ENCODE assay signal across 21 mouse cellular contexts in the genomic region with DNA sequence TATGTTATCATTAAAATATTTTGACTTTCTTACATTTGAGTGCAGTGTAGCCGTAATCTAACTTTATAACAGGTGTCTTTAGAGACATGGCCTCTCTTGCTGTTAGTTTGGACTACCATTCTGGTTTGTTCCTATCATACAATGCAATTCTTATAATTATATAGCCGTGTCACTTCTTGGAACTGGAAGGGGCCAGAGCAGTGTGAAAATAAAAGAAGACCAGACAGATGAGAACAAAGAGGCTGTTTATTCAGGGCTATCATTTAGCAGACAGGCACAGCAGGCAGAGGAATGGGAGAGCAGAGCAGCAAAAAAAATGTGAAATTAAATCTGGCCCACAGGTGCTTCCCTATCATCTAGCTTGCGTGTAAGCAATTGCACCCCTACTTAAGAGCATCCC.
A peak's percentile ranks its signal among the peaks of the same experiment; 100 is the strongest.
DNase-seq lines count a peak whose midpoint lies in the region; ATAC-seq and TF ChIP-seq lines count a peak whose summit lies in the region.
"Had no signal": no experiment of that assay in that cellular context is flagged by ENCODE, and none has a peak within 500 bp of the region (broad histone marks: within the 10 kb centered on the region; RNA-seq: fewer than 3 reads in every experiment).

No protein-coding gene starts in this region.

- H3K27ac ChIP-seq in forebrain, embryonic 13.5 days = no peak overlapping the region
- H3K27ac ChIP-seq in forebrain, embryonic 10.5 days = no peak overlapping the region
- H3K27ac ChIP-seq in hindbrain, embryonic 12.5 days = no peak overlapping the region
- H3K27ac ChIP-seq in hindbrain, embryonic 13.5 days = no peak overlapping the region
- no peak overlapping the region for H3K27ac ChIP-seq in forebrain, postnatal 0 days (ENCODE audit: low read depth, low read length)
- H3K27ac ChIP-seq: embryonic facial prominence, embryonic 12.5 days; heart, adult 2 months; heart, embryonic 15.5 days had no signal

- no peaks in the 10 kb centered on the region for H3K36me3 ChIP-seq in forebrain, embryonic 13.5 days (ENCODE audit: poor library complexity, severe bottlenecking)
- H3K36me3 ChIP-seq in forebrain, embryonic 10.5 days (replicated peaks) = no peaks in the 10 kb centered on the region
- H3K36me3 ChIP-seq in hindbrain, embryonic 12.5 days = no peaks in the 10 kb centered on the region
- H3K36me3 ChIP-seq in hindbrain, embryonic 13.5 days = peaks cover 13% of the 10 kb centered on the region
- H3K36me3 ChIP-seq in forebrain, postnatal 0 days (ENCODE audit: insufficient read depth) = peaks cover 12% of the 10 kb centered on the region
- H3K36me3 ChIP-seq: embryonic facial prominence, embryonic 12.5 days; heart, embryonic 15.5 days had no signal

- 0 out of 2 replicates have a peak, but pooled peaks have one; percentile 19 for ATAC-seq in forebrain, embryonic 13.5 days
- ATAC-seq in hindbrain, embryonic 12.5 days (ENCODE audit: low FRiP score) = 0 out of 2 replicates have a peak, but pooled peaks have one; percentile 52
- ATAC-seq in hindbrain, embryonic 13.5 days (ENCODE audit: low FRiP score) = no peak; the same call in 1 of the 2 replicates
- peak; percentile 5; the same call in 1 of the 2 replicates for ATAC-seq in forebrain, postnatal 0 days
- ATAC-seq: intestine, embryonic 16.5 days had no signal

- no peak overlapping the region for H3K9ac ChIP-seq in forebrain, embryonic 13.5 days
- no peak overlapping the region for H3K9ac ChIP-seq in hindbrain, embryonic 12.5 days
- H3K9ac ChIP-seq in hindbrain, embryonic 13.5 days = no peak overlapping the region
- H3K9ac ChIP-seq in forebrain, postnatal 0 days = no peak overlapping the region
- H3K9ac ChIP-seq: embryonic facial prominence, embryonic 12.5 days; heart, embryonic 15.5 days had no signal

- H3K4me1 ChIP-seq in forebrain, embryonic 13.5 days = peaks cover 10% of the 10 kb centered on the region
- peaks cover 17% of the 10 kb centered on the region for H3K4me1 ChIP-seq in forebrain, embryonic 10.5 days
- H3K4me1 ChIP-seq in hindbrain, embryonic 12.5 days = peaks cover 10% of the 10 kb centered on the region
- peaks cover 5% of the 10 kb centered on the region; the same call in 1 of the 2 replicates for H3K4me1 ChIP-seq in hindbrain, embryonic 13.5 days (replicated peaks)
- no peaks in the 10 kb centered on the region for H3K4me1 ChIP-seq in forebrain, postnatal 0 days (ENCODE audit: insufficient read depth)
- H3K4me1 ChIP-seq: embryonic facial prominence, embryonic 12.5 days; heart, embryonic 15.5 days had no signal

- H3K9me3 ChIP-seq in forebrain, embryonic 13.5 days (replicated peaks) = no peaks in the 10 kb centered on the region
- H3K9me3 ChIP-seq in forebrain, embryonic 10.5 days = no peaks in the 10 kb centered on the region
- H3K9me3 ChIP-seq in hindbrain, embryonic 12.5 days (replicated peaks) = no peaks in the 10 kb centered on the region
- no peaks in the 10 kb centered on the region for H3K9me3 ChIP-seq in hindbrain, embryonic 13.5 days
- H3K9me3 ChIP-seq in forebrain, postnatal 0 days (ENCODE audit: low read length) = no peaks in the 10 kb centered on the region
- H3K9me3 ChIP-seq: embryonic facial prominence, embryonic 12.5 days; heart, embryonic 15.5 days had no signal

- 38% methylated on average over 3 of the region's 3 CpGs for WGBS in forebrain, embryonic 13.5 days
- 68% methylated on average over 3 of the region's 3 CpGs for WGBS in forebrain, embryonic 10.5 days
- WGBS in hindbrain, embryonic 12.5 days = 42% methylated on average over 3 of the region's 3 CpGs
- WGBS in hindbrain, embryonic 13.5 days = 35% methylated on average over 3 of the region's 3 CpGs
- WGBS in forebrain, postnatal 0 days = 43% methylated on average over 3 of the region's 3 CpGs

- no peak overlapping the region for H3K4me2 ChIP-seq in forebrain, embryonic 13.5 days
- H3K4me2 ChIP-seq in hindbrain, embryonic 12.5 days (replicated peaks) = no peak overlapping the region
- H3K4me2 ChIP-seq in hindbrain, embryonic 13.5 days = no peak overlapping the region
- no peak overlapping the region for H3K4me2 ChIP-seq in forebrain, postnatal 0 days (ENCODE audit: low read depth)
- H3K4me2 ChIP-seq: embryonic facial prominence, embryonic 12.5 days; heart, embryonic 11.5 days; heart, embryonic 15.5 days had no signal

- DNase-seq in forebrain, embryonic 10.5 days (ENCODE audit: extremely low spot score, low spot score) = no peak
- DNase-seq in Muller cell, postnatal 12 days (ENCODE audit: inconsistent ontology term) = peak; percentile 64
- DNase-seq in forebrain, postnatal 0 days = no peak
- DNase-seq in gastrocnemius, adult 8-10 months (ENCODE audit: low spot score in 2 of 2) = no peak
- DNase-seq: adrenal gland, postnatal 10 days; cerebellum, adult 11 months; cerebellum, adult 8-10 months; cerebellum, postnatal 14 days; embryo, embryonic 11 days; gastrocnemius, postnatal 14 days; heart, adult 2 months; heart, postnatal 14 days; kidney, adult 2 months had no signal

- H3K4me3 ChIP-seq in forebrain, embryonic 13.5 days = no peak overlapping the region
- H3K4me3 ChIP-seq in forebrain, embryonic 10.5 days = no peak overlapping the region
- H3K4me3 ChIP-seq in hindbrain, embryonic 12.5 days = no peak overlapping the region
- no peak overlapping the region for H3K4me3 ChIP-seq in hindbrain, embryonic 13.5 days
- H3K4me3 ChIP-seq in forebrain, postnatal 0 days (ENCODE audit: low read depth, low read length) = no peak overlapping the region
- H3K4me3 ChIP-seq: embryonic facial prominence, embryonic 12.5 days; heart, adult 2 months; heart, embryonic 15.5 days had no signal

- no peak for TF ChIP-seq CTCF in forebrain, postnatal 0 days (IDR thresholded peaks at IDR 0.05; ENCODE audit: low read depth)

- no peaks in the 10 kb centered on the region for H3K27me3 ChIP-seq in forebrain, embryonic 13.5 days
- no peaks in the 10 kb centered on the region for H3K27me3 ChIP-seq in forebrain, embryonic 10.5 days (ENCODE audit: poor library complexity, severe bottlenecking)
- no peaks in the 10 kb centered on the region for H3K27me3 ChIP-seq in hindbrain, embryonic 12.5 days
- H3K27me3 ChIP-seq in hindbrain, embryonic 13.5 days = no peaks in the 10 kb centered on the region
- H3K27me3 ChIP-seq in forebrain, postnatal 0 days (ENCODE audit: insufficient read depth, low read length) = no peaks in the 10 kb centered on the region
- H3K27me3 ChIP-seq: CH12.LX; embryonic facial prominence, embryonic 12.5 days; heart, embryonic 15.5 days had no signal
